Mouse (Mus musculus) embryonic facial prominence, embryonic 13.5 days (tissue): ENCODE data around the gene Dennd2a. TPM values are rescaled to one million over a fixed set of nuclear protein-coding genes. Genes with fewer than 3 reads are reported as not detected.

Experiments used
- ATAC-seq: fragments of 200-750 bp; cut with Nextera tagmentation; 2 replicates; pipeline ENCODE4 v1.8.0; 2017; ENCODE audit warnings: low read depth; ENCODE audit not compliant: insufficient number of reproducible peaks, insufficient read depth, low FRiP score, low TSS enrichment
- H3K27ac ChIP-seq: fragments of 300-500 bp; sonication (generic); 2 replicates; pipeline ENCODE4 v1.5.1; 2015; ENCODE audit warnings: moderate library complexity, mild to moderate bottlenecking, inconsistent platforms
- H3K27me3 ChIP-seq: fragments of 300-500 bp; sonication (generic); 2 replicates; pipeline ENCODE4 v1.6.1; 2015; ENCODE audit warnings: mild to moderate bottlenecking, inconsistent platforms
- H3K36me3 ChIP-seq: fragments of 300-500 bp; sonication (generic); 2 replicates; pipeline ENCODE4 v1.6.1; 2015; ENCODE audit warnings: mild to moderate bottlenecking, inconsistent platforms
- H3K4me1 ChIP-seq: fragments of 300-500 bp; sonication (generic); 2 replicates; pipeline ENCODE4 v1.6.1; 2015; ENCODE audit warnings: inconsistent platforms
- H3K4me2 ChIP-seq: fragments of 300-500 bp; sonication (generic); 2 replicates; pipeline ENCODE4 v1.6.1; 2015; ENCODE audit warnings: moderate library complexity, mild to moderate bottlenecking, inconsistent platforms
- H3K4me3 ChIP-seq: fragments of 300-500 bp; sonication (generic); 2 replicates; pipeline ENCODE4 v1.5.1; 2015; ENCODE audit warnings: mild to moderate bottlenecking, inconsistent platforms
- H3K9ac ChIP-seq: fragments of 300-500 bp; sonication (generic); 2 replicates; pipeline ENCODE4 v1.6.1; 2015; ENCODE audit warnings: mild to moderate bottlenecking, inconsistent platforms
- H3K9me3 ChIP-seq: fragments of 300-500 bp; sonication (generic); 2 replicates; pipeline ENCODE4 v1.6.1; 2016; ENCODE audit warnings: inconsistent platforms
- WGBS: fragments of 180-500 bp; shearing (Covaris S2); methylation state at CpG from one replicate; pipeline ENCODE4 v1.1.7; 2015; ENCODE audit warnings: mixed read lengths; 5-methylcytosine and 5-hydroxymethylcytosine counted together
- polyA plus RNA-seq: library from polyadenylated mRNA; unstranded; fragments of >200 nt; fragmentation: Nextera tagmentation; extraction: Ambion mirVana; gene quantifications from 2 replicates; pipeline ENCODE4 v1.2.1, GENCODE M21; 2015

Dennd2a gene
- polyA plus RNA-seq, 1 experiment from 2014 or later, result 21.2 TPM

DNA sequence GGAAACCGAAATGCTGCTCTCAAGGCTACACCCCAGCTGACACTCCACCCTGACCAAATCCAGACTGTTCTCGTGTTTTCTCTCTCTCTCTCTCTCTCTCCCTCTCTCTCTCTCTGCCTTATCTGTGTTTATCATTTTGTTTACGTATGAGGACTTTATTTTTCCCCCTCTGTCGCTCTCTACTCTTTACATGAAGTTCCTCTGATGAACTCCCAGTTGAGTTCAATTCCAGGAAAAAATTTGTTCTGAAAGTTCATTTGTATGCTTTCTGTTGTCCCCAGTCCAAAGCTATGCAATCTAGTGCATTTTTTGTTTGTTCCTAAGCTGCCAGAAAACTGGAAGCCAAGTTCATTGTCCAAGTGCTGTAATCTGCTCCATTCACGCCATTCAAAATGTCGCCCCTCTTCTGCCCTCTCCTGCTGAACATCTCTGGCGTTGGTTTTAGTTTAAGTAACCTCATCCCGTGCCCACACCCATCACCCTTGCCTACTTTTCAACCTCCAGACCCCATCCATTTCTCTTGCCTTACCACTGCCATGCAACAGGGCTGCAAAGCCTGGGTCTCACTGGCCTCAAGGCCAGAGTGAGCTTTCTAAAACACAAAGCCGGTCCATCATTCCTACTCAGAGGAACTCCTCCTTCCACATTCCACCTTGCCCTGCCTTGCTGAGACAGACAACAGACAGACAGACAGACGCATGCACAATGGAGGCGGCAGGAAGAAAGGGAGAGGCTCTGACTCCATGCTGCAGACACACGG lies 2.6 kb downstream of the Dennd2a start:
- peaks cover 16% of the 10 kb centered on the region for H3K36me3 ChIP-seq
- H3K4me2 ChIP-seq, result peak overlapping the region; percentile 71
- no peak overlapping the region; the same call in 1 of the 2 replicates for H3K27ac ChIP-seq
- H3K9ac ChIP-seq, result 0 out of 2 replicates have a peak overlapping the region, but pooled peaks have one; percentile 11
- peaks cover 47% of the 10 kb centered on the region for H3K4me1 ChIP-seq
- ATAC-seq, result no peak
- H3K4me3 ChIP-seq, result no peak overlapping the region
- no peaks in the 10 kb centered on the region for H3K9me3 ChIP-seq
- H3K27me3 ChIP-seq, result no peaks in the 10 kb centered on the region
- WGBS, result 74% methylated on average over 12 of the region's 12 CpGs

DNA sequence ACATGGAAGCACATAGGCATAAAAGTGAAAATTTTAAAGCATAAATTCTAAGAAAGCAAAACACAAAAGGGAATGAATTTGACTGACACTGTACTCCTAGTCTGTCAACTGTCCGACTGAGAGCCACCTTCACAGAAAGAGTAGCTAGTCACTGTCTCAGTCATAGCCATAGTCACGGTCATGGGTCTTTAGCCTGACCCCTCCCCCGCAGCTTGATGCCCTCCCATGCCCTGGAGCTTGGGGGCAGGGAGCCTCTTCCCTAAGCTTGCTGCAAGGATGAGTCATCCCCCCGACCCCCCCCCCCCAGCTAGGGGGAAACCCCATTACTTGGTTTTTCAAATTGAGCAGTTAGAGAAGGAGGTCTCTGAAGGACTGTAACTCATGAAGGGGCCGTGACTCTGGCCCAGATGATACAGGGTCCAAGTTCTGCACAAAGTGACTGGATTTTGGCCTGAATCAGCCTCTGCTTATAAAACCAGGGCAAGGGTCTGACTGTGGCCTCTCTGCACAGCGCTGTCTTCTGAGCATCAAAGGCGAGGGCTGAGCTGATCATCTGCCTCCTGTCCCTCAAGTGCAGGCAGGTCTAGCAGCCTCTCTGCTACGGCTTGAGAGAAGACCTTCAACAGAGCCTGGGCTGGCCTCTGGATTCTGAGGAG lies 5.6 kb downstream of the Dennd2a start:
- ATAC-seq, result no peak
- peaks cover 20% of the 10 kb centered on the region for H3K36me3 ChIP-seq
- 55% methylated on average over 8 of the region's 8 CpGs for WGBS
- H3K9me3 ChIP-seq, result no peaks in the 10 kb centered on the region
- no peak overlapping the region for H3K4me3 ChIP-seq
- no peak overlapping the region for H3K27ac ChIP-seq
- no peak overlapping the region for H3K9ac ChIP-seq
- no peaks in the 10 kb centered on the region for H3K27me3 ChIP-seq
- no peak overlapping the region for H3K4me2 ChIP-seq
- H3K4me1 ChIP-seq, result peaks cover 35% of the 10 kb centered on the region

DNA sequence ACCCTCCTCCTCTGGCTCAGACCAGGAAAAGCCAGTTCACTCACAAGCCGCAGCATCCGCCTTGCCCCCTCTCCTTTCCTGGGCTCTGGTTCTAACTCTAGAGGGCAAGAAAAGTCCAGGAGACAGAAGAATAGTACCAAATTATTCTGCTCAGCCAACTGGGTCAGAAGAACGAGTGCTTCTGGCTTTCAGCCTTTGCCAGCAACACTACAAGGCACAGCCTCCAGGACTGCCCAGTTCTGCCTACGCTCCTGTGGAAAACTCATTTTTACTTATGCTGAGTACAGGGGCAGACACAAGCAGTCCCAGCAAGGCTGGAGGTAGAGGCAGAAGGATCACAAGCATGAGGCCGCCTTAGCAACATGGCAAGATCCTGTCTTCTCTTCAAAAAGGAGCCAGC lies 9.6 kb downstream of the Dennd2a start:
- H3K9ac ChIP-seq, result no peak overlapping the region
- no peaks in the 10 kb centered on the region for H3K27me3 ChIP-seq
- no peaks in the 10 kb centered on the region for H3K9me3 ChIP-seq
- peaks cover 36% of the 10 kb centered on the region for H3K4me1 ChIP-seq
- H3K36me3 ChIP-seq, result peaks cover 10% of the 10 kb centered on the region; the same call in 1 of the 2 replicates
- no peak overlapping the region for H3K4me3 ChIP-seq
- no peak for ATAC-seq
- no peak overlapping the region for H3K4me2 ChIP-seq
- WGBS, result 83% methylated on average over 5 of the region's 5 CpGs
- no peak overlapping the region for H3K27ac ChIP-seq

DNA sequence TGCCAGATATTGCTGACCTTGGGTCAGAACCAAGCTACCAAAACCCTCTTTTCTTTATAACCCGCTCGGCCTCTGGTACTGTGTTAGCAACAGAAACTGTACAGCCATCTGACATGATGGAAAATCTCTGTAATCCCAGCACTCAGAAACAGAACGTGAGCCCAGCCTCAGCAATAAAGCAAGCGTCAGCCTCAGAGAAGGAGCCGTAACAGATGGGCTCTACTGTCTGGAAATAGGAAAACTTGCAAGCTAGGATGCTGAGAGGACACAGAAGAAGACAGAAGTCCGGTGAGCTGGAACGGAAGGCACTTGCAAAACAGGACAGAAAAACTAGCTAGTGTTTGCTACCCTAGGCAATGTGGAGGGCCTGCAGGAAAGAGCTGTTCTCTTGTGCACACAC lies 12.2 kb downstream of the Dennd2a start:
- peaks cover 45% of the 10 kb centered on the region for H3K4me1 ChIP-seq
- H3K4me3 ChIP-seq, result no peak overlapping the region
- WGBS, result 88% methylated on average over 7 of the region's 7 CpGs
- H3K27me3 ChIP-seq, result no peaks in the 10 kb centered on the region
- no peaks in the 10 kb centered on the region for H3K9me3 ChIP-seq
- H3K9ac ChIP-seq, result no peak overlapping the region
- H3K36me3 ChIP-seq, result 0 out of 2 replicates have a peak, but pooled peaks cover 5% of the 10 kb centered on the region
- no peak for ATAC-seq
- no peak overlapping the region for H3K4me2 ChIP-seq
- no peak overlapping the region for H3K27ac ChIP-seq

DNA sequence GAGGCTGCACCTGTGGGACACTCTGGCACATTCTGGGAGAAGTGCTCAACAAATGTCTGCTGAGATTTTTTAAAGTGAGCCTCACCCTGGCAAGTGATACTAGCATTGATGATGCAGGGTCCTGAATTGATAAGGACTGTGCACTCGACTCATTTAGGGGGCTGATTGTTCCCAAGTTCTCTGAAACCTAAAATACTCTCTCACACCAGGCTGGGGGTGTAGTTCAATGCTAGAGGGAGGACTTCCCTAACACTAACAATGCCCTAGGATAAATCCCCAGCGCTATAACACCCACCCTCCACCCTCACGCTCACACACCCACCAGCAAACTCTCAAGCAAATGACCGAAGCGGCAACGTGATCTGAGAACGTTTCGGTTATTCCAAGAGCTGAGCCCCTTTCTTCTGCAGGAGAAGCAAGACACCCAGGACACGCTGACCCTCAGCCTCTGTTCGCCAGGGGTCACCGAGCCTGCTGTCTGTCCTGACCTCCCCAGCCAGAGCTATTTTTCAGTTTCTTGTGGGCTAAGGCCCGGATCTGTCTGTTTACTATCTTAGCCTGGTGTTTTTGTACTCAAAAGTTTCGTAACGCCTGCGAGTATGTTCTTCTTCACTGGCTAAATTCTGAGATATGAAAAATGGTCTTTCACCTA lies 13.8 kb downstream of the Dennd2a start:
- H3K36me3 ChIP-seq, result 0 out of 2 replicates have a peak, but pooled peaks cover 2% of the 10 kb centered on the region
- no peaks in the 10 kb centered on the region for H3K9me3 ChIP-seq
- no peaks in the 10 kb centered on the region for H3K27me3 ChIP-seq
- H3K4me3 ChIP-seq, result no peak overlapping the region
- peak overlapping the region; percentile 28; the same call in 1 of the 2 replicates for H3K4me2 ChIP-seq
- WGBS, result 41% methylated on average over 15 of the region's 15 CpGs
- peaks cover 58% of the 10 kb centered on the region for H3K4me1 ChIP-seq
- no peak for ATAC-seq
- H3K9ac ChIP-seq, result 0 out of 2 replicates have a peak overlapping the region, but pooled peaks have one; percentile 47
- peak overlapping the region; percentile 86 for H3K27ac ChIP-seq

DNA sequence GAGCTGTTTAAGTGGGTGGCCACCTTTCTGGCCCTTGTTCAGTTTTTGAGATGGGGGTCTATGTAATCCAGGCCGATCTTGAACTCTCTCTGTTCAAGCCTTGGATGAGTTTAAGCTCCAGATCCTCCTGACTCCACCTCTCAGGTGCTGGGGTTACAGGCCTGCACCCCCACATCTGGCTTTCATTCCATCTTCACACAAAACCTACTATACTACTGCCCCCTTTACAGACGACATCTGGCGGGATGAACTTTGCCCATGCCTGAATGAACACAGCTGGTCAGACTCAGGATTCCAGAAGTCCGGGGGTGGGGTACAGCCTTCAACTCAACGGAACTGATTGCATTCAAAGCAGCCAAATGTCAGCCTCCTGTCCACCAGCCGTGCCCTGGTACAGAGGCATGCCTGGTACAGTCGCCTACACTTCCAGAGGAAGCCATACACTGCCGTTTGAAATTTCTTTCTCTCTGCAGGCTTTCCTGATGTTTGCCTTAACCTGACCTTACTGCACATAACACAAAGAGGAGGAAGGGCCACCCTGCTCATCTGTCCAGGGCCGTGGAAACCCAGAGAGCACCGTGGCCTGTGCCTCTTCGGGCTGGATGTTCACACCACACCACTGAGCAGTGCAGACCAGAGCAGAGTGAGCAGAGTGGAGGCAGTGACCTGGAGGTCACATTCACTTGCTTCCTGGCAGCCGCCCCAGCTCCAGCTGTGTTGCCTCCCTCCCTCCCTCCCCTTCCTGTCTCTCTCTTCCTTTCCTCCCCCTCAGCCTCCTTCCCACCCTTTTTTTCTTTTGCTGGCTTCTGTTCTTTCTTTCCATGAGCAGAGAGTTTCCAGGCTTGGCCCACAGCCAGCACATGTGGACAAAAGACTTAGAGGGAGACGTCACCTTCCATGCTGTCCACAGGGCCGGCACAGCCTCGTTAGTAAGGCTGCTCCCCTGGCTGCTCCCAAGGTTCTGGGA lies 14.8 kb downstream of the Dennd2a start:
- H3K27me3 ChIP-seq, result no peaks in the 10 kb centered on the region
- peak overlapping the region; percentile 28 for H3K4me2 ChIP-seq
- peaks cover 68% of the 10 kb centered on the region for H3K4me1 ChIP-seq
- H3K27ac ChIP-seq, result peak overlapping the region; percentile 86
- H3K9me3 ChIP-seq, result no peaks in the 10 kb centered on the region
- no peaks in the 10 kb centered on the region for H3K36me3 ChIP-seq
- WGBS, result 18% methylated on average over 15 of the region's 15 CpGs
- H3K4me3 ChIP-seq, result no peak overlapping the region
- H3K9ac ChIP-seq, result 0 out of 2 replicates have a peak overlapping the region, but pooled peaks have one; percentile 47
- ATAC-seq, result peak; percentile 57

DNA sequence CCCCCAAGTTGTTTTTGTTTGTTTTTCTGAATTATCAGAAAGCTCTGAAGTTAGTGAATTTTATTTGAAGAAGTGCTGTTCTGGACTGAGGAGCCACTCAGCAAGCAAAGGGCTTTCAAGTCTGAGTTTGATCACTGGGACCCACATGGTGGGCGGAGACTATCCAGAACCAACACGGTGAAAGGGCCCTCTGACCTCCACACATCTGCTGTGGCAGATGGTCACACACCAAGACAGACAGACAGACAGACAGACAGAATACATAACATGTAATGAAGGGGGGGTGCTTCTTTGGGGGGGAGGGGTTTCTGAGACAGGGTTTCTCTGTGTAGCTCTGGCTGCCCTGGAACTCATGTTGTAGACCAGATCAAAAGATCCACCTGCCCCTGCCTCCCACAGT lies 17.1 kb downstream of the Dennd2a start:
- H3K27ac ChIP-seq, result no peak overlapping the region
- H3K27me3 ChIP-seq, result no peaks in the 10 kb centered on the region
- WGBS, result 47% methylated on average over 2 of the region's 2 CpGs
- H3K4me3 ChIP-seq, result no peak overlapping the region
- H3K4me2 ChIP-seq, result 0 out of 2 replicates have a peak overlapping the region, but pooled peaks have one; percentile 48
- H3K9ac ChIP-seq, result no peak overlapping the region
- H3K4me1 ChIP-seq, result peaks cover 66% of the 10 kb centered on the region
- no peaks in the 10 kb centered on the region for H3K36me3 ChIP-seq
- no peak for ATAC-seq
- H3K9me3 ChIP-seq, result no peaks in the 10 kb centered on the region

DNA sequence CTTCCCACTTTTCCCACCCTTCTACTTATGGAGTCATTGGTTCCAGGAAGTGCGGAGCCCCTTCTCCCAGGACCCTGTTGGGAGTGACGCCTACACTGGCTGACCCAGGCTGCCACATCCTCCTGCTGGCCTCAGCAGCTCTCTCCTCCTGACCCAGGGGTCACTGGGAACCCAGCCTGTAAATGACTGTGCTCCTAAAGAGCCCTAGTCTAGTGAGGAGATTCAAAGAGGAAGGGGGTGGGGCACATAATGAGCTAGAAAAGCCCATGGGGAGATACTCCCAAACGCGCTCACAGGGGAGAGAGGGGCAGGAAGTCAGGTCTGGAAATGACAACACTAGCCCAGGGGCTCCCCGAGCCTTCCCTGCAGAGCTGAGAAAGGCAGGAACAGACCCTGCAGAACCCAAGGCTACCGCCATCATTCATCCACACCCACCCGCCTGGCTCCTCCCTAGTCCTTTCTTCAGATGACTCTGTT lies 17.9 kb downstream of the Dennd2a start:
- Histone ChIP-seq H3K27ac (peak overlapping the region; percentile 29), H3K9ac (peak overlapping the region; percentile 36), H3K4me2 (peak overlapping the region; percentile 48), H3K9me3 (no peaks in the 10 kb centered on the region), H3K4me1 (peaks cover 58% of the 10 kb centered on the region), H3K36me3 (no peaks in the 10 kb centered on the region), H3K4me3 (no peak overlapping the region), H3K27me3 (no peaks in the 10 kb centered on the region)
- no peak for ATAC-seq
- WGBS, result 13% methylated on average over 7 of the region's 7 CpGs

DNA sequence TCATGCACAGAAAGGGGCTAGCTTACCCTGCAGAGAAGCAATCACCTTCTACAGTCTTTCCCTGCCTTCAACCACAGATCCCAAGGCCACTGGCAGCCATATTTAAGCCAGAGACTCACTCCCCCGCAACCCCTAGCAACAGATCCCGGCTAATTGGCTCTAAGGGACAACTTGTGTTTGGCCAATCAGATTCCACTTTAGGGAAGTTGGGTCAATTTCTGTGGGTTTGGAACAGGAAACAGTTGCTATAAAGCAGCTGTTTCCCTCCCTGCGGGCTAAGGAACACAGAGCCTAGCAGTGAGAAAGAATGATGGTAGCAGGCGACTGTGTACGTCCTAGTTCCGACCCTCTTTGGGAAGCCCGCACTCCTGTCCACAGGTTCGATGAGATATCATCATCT lies 19.4 kb downstream of the Dennd2a start:
- Histone ChIP-seq H3K9ac (no peak overlapping the region), H3K27ac (peak overlapping the region; percentile 29; the same call in 1 of the 2 replicates), H3K4me1 (peaks cover 44% of the 10 kb centered on the region), H3K9me3 (no peaks in the 10 kb centered on the region), H3K27me3 (no peaks in the 10 kb centered on the region), H3K36me3 (peaks cover 8% of the 10 kb centered on the region; the same call in 1 of the 2 replicates), H3K4me2 (no peak overlapping the region), H3K4me3 (no peak overlapping the region)
- no peak for ATAC-seq
- WGBS, result 52% methylated on average over 8 of the region's 8 CpGs

DNA sequence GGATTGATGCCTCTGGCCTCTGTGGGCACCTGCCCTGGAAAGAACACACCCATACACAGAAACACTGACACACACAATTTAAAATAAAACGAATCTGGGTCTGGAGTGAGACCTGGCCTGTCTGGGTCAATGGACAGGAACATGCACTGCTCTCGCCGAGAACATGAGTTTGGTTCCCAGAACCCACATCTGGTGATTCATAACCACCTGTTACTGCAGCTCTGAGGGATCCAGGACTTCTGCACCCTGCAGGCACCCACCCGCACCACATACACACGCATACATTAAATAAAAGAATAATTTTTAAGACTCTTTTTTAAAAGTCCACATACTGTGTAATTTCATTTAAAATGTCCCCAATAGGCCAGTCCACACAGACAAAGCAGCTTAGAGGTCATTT lies 20.4 kb downstream of the Dennd2a start:
- Histone ChIP-seq H3K4me1 (peaks cover 35% of the 10 kb centered on the region), H3K4me2 (no peak overlapping the region), H3K36me3 (peaks cover 11% of the 10 kb centered on the region; the same call in 1 of the 2 replicates), H3K27ac (no peak overlapping the region), H3K4me3 (no peak overlapping the region), H3K27me3 (no peaks in the 10 kb centered on the region), H3K9ac (no peak overlapping the region), H3K9me3 (no peaks in the 10 kb centered on the region)
- WGBS, result 92% methylated on average over 5 of the region's 5 CpGs
- ATAC-seq, result no peak
